Mouse (Mus musculus) thymus, postnatal 0 days (tissue): ENCODE results near the gene Mylk4. TPM values are rescaled to one million over a fixed set of nuclear protein-coding genes. Genes with fewer than 3 reads are reported as not detected.

Experiments used
- DNase-seq: peaks from one replicate; pipeline ENCODE4 v3.0.0-alpha.2; 2015; ENCODE audit warnings: low spot score
- polyA plus RNA-seq: library from polyadenylated mRNA; unstranded; fragments of >200 nt; fragmentation: Nextera tagmentation; extraction: Ambion mirVana; gene quantifications from 2 replicates; pipeline ENCODE4 v1.2.1, GENCODE M21; 2015

The Mylk4 gene
- 0.08 and 0.12 TPM in 2 replicates for polyA plus RNA-seq

- no peak for DNase-seq
Measured at GRCm38 (mm10) chr13:32783816-32784215, at the start of gene Mylk4. Gene Mylk4 (minus strand): TSS chr13:32783954.

GRCm38 (mm10) chr13:32833237-32833636 lies 49.5 kb upstream of the Mylk4 start:
- peak; percentile 58 for DNase-seq

DNA sequence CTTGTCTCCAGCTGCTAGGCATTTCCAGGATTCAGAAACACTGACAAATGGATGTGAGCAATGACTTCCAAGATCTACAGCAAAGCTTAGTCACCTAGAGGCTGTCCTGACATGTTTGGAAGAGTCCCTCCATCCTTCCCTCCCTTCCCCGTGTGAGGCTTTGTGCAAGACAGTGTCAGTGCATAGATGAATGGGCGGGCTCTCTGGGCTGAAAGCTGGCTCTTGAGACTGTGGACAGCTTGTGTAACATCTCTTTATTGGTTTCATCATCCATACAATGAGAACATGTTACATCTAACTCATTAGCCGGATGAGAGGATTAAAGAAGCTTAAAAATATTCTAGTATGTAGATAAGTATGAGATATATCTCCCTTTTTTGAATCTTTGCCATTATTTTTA lies 49.0 kb upstream of the Mylk4 start:
- no peak for DNase-seq

GRCm38 (mm10) chr13:32831505-32832273 lies 47.9 kb upstream of the Mylk4 start:
- no peak for DNase-seq

GRCm38 (mm10) chr13:32828886-32829285 lies 45.1 kb upstream of the Mylk4 start:
- no peak for DNase-seq

GRCm38 (mm10) chr13:32827951-32828350 lies 44.2 kb upstream of the Mylk4 start:
- DNase-seq, result peak; percentile 64

- no peak for DNase-seq
Measured at GRCm38 (mm10) chr13:32827111-32827822, 43.5 kb upstream of the Mylk4 start.

DNA sequence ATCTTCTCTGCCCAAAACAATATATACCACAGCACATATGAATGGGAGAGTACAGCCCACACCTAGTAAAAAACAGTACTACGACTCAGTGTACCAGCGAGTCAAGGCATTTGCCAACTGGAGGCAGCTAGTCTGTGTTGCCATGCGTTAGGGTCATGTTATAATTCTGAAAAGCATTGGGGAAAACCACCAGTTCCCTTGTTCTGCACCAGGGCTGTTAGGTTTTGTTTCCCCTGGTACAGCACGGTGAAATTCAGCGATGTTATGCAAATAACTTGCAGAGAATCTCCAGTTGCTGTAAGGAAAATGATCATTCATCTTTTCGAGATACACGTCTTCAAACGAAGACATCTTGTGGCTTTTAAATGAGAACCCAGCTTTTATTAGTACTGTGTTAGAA lies 41.8 kb upstream of the Mylk4 start:
- no peak for DNase-seq

- DNase-seq, result no peak
Measured at GRCm38 (mm10) chr13:32824377-32825330, 40.9 kb upstream of the Mylk4 start.

DNA sequence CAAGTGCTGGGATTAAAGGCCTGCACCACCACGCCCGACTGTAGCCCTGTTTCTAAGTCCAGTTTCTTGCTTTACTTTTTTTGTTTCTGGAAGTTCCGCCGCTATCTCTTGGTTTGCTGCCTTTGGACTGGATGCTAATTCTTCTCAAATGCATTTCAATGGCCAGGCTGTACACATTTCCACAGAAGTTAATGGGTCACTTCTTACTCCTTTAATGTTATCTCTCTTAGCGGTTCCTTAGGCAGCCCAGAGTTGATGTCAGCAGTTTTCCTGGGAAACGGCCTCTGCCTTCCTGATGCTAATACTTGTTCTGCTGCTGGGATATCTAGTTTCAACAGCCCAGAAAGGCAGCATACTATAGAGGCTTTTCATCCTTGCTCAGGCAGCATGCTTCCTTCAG lies 39.4 kb upstream of the Mylk4 start:
- no peak for DNase-seq

DNA sequence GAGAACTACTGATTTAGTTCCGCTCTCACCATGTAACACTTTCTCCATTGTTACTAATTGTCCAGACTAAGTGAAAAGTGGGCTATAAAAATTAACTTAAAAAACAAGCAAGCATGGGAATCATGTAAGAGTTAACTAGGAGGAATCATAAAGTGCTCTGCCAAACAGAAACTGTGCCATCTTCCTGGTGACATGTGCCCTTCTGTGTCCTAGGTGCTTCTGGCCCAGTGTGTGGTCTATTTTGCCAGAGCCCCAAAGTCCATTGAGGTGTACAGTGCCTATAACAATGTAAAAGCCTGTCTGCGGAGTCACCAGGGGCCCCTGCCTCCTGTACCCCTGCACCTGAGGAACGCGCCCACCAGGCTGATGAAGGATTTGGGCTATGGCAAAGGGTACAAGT lies 37.9 kb upstream of the Mylk4 start:
- no peak for DNase-seq

GRCm38 (mm10) chr13:32819926-32820325 lies 36.2 kb upstream of the Mylk4 start:
- no peak for DNase-seq

- no peak for DNase-seq
Measured at GRCm38 (mm10) chr13:32819241-32819640, 35.5 kb upstream of the Mylk4 start.

DNA sequence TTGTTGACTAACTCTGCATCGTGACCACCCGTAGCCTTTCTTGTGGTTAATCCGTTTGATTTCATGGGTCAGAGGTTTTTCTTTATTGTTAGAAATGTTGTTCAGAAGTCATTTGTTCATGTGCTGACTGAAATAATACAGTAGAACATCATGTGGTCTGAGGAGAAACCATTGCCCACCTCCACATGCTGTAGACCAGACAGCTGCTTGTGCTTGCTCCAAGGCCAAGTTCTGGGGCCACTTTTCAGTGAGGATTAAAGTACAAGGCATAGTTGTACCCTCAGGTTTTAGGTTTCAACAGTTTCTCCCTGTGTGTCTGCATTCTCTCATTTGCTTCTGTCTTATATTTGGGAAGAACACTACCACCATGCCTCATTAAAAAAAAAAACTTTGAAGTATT lies 23.9 kb upstream of the Mylk4 start:
- no peak for DNase-seq

- DNase-seq, result no peak
Measured at GRCm38 (mm10) chr13:32806820-32807219, 23.1 kb upstream of the Mylk4 start.

DNA sequence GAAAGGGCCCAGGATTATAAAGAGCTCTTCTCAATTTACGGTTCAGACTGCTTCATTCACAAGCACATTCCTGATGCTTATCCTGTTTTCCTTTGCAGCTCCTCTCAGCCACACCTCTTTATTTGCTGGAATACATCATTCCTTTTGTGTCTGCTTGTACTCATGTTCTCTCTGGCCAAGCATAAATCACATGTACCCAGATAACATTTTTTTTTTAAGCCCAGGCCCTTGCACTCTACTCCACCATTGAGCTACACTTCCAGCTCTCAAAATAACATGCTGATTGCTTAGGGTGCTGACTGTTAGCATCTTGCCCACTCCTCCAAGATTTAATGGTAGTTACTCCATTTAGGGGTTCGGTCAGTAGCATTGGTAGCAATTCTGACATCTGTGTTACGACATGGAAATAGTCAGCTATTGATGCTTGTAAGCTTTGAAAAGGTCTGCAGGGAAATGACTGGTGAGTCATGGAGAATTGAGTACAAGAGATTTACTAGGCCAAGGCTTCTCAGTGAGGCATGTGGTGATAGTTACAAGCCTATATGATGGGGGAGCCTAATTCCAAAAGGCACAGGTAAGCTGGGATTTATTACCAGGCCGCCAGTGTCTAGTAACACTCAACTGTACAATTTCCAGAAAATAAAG lies 20.1 kb upstream of the Mylk4 start:
- DNase-seq, result no peak

- peak; percentile 34 for DNase-seq
Measured at GRCm38 (mm10) chr13:32802259-32803081, 18.7 kb upstream of the Mylk4 start, which contains the start of gene D930007J09Rik. Gene D930007J09Rik (minus strand): TSS chr13:32802849.

- peak; percentile 98 for DNase-seq
Measured at GRCm38 (mm10) chr13:32801693-32802221, 18.0 kb upstream of the Mylk4 start, which contains the start of gene Wrnip1. Gene Wrnip1 (plus strand): TSS chr13:32802038.

GRCm38 (mm10) chr13:32800859-32801258 lies 17.1 kb upstream of the Mylk4 start:
- peak; percentile 36 for DNase-seq

DNA sequence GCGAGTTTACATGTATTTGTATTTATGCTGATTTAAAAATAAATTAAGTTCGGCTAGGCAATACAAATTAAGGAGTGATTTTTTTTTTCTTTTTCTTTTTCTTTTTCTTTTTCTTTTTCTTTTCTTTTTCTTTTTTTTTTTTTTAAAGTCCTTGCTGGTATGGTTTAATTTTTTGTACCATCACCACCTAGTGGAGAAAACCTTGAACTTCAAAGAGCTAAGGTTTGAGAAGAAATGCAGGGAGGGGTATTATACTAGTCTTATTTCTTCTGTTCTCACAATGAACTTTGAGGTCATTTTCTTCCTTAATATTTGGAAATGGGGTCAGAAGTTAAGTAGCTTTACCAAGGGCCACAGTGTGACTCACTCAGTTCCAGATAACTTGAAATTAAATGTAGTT lies 15.4 kb upstream of the Mylk4 start:
- peak; percentile 39 for DNase-seq
